Mouse (Mus musculus): Measurements from ENCODE around the gene Ywhaq. TPM values are rescaled to one million over a fixed set of nuclear protein-coding genes. Genes with fewer than 3 reads are reported as not detected.
"Not testable (repeated sequence)": the region's sequence is repeated elsewhere in the genome, so short reads cannot be mapped to it uniquely, and the experiment has no call there.

Gene Ywhaq
- polyA plus RNA-seq, 1 experiment from 2014 or later, result 521 TPM

GRCm38 (mm10) chr12:21378765-21379346 lies 38.6 kb downstream of the Ywhaq start:
- not testable (repeated sequence) for DNase-seq (ENCODE audit: low spot score); H3K4me3 ChIP-seq (ENCODE audit: low read depth, low read length); H3K36me3 ChIP-seq (ENCODE audit: control insufficient read depth, insufficient read depth, low read length); H3K9me3 ChIP-seq (ENCODE audit: control insufficient read depth, low read length); H3K27me3 ChIP-seq (replicated peaks; ENCODE audit: control insufficient read depth, insufficient read depth, low read length)
- Histone ChIP-seq H3K9ac (ENCODE audit: low read depth, low read length) (peak overlapping the region; percentile 10; the same call in 1 of the 2 replicates), H3K27ac (ENCODE audit: low read depth, low read length) (peak overlapping the region; percentile 83), H3K4me1 (replicated peaks; ENCODE audit: control insufficient read depth, insufficient read depth, low read length) (peaks cover 30% of the 10 kb centered on the region), H3K4me2 (peak overlapping the region; percentile 33)
- 28% methylated on average over 6 of the region's 6 CpGs for WGBS
- ATAC-seq (replicated peaks; ENCODE audit: low FRiP score), result peak; percentile 74

- Histone ChIP-seq H3K4me1 (replicated peaks; ENCODE audit: control insufficient read depth, insufficient read depth, low read length) (peaks cover 34% of the 10 kb centered on the region), H3K36me3 (ENCODE audit: control insufficient read depth, insufficient read depth, low read length) (no peaks in the 10 kb centered on the region), H3K4me3 (ENCODE audit: low read depth, low read length) (no peak overlapping the region), H3K9me3 (ENCODE audit: control insufficient read depth, low read length) (no peaks in the 10 kb centered on the region), H3K27ac (ENCODE audit: low read depth, low read length) (peak overlapping the region; percentile 48; the same call in 1 of the 2 replicates), H3K4me2 (no peak overlapping the region), H3K27me3 (replicated peaks; ENCODE audit: control insufficient read depth, insufficient read depth, low read length) (no peaks in the 10 kb centered on the region), H3K9ac (ENCODE audit: low read depth, low read length) (no peak overlapping the region)
- DNase-seq (ENCODE audit: low spot score), result no peak
- no peak for ATAC-seq (replicated peaks; ENCODE audit: low FRiP score)
- 39% methylated on average over 3 of the region's 3 CpGs for WGBS
These were observed 41.9 kb downstream of the Ywhaq start for GRCm38 (mm10) chr12:21375376-21376157.

DNA sequence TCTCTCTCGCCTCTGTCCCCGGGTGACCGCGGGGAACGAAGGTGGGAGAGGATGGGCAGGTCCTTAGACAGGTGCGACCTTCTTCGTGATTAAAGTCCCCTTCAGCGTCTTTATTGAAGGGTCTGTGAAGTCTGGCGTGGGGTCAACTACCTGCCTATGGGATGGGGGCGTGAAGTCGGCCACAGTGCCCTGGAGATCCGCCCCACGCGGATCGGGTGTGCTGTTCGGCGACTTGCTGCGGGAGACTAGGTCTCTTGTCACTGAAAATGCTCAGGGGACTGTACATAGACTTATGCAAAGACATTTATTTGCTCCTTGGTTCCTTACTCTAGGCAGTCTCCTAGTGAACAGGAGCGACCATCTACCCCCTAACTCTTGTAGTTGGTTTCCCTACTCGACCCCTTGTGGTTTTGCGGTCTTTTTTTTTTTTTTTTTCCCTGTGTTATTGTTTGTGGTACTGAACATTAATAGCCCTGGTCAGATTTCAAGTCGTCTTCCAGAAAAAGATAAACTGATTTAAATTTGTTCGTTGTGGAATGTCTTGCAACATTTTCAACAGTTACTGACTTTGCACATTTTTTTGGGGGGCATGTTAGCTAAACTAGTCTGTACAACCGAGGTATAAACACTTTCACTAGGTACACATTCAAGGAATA lies 43.5 kb downstream of the Ywhaq start:
- ATAC-seq (replicated peaks; ENCODE audit: low FRiP score), result peak; percentile 39
- H3K4me1 ChIP-seq (replicated peaks; ENCODE audit: control insufficient read depth, insufficient read depth, low read length), result peaks cover 28% of the 10 kb centered on the region
- H3K27ac ChIP-seq (ENCODE audit: low read depth, low read length), result peak overlapping the region; percentile 95
- H3K9me3 ChIP-seq (ENCODE audit: control insufficient read depth, low read length), result no peaks in the 10 kb centered on the region
- H3K36me3 ChIP-seq (ENCODE audit: control insufficient read depth, insufficient read depth, low read length), result no peaks in the 10 kb centered on the region
- H3K4me3 ChIP-seq (ENCODE audit: low read depth, low read length), result peak overlapping the region; percentile 76
- peak overlapping the region; percentile 89 for H3K4me2 ChIP-seq
- H3K27me3 ChIP-seq (replicated peaks; ENCODE audit: control insufficient read depth, insufficient read depth, low read length), result no peaks in the 10 kb centered on the region
- DNase-seq (ENCODE audit: low spot score), result no peak
- WGBS, result 3% methylated on average over 24 of the region's 24 CpGs
- peak overlapping the region; percentile 89 for H3K9ac ChIP-seq (ENCODE audit: low read depth, low read length)

DNA sequence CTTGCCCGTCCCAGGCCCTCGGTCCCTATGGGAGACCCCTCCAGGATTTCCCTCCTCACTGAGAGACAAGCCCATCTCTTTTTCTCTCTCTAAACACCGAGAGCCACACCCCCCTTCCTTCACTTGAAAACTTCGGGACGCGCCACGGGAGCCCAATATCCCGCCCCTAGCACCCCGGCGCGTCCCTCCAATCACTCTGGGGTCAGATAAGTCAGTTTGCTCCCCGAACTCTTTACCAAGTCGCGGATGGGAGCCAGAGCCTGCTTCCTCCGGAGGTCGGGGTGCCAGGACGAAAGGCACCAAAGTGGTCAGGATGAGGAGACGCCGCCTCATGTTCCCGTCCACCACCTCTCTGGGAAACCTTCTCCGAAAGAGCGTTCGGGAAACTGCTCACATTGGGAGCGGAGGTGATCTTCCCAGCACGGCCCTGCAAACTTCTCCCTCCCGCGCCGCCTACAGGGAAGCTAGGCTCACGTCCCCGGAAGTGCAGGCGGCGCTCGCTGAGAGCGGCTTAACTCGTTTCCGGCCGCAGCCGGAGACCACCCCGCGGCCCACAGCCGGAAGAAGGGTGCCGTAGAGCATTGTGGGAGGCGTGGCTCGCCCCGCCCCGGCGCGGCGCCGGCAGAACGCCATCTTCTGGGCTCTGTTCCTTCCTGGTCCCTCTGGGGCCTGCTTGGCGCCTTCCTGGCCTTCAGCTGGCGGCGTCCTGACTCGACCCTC lies 44.2 kb downstream of the Ywhaq start, which contains the start of gene Adam17:
Gene Adam17 (minus strand): TSS at position 533 of the 720 bp plus-strand sequence.
- H3K36me3 ChIP-seq (ENCODE audit: control insufficient read depth, insufficient read depth, low read length), result no peaks in the 10 kb centered on the region
- no peaks in the 10 kb centered on the region for H3K27me3 ChIP-seq (replicated peaks; ENCODE audit: control insufficient read depth, insufficient read depth, low read length)
- H3K9me3 ChIP-seq (ENCODE audit: control insufficient read depth, low read length), result no peaks in the 10 kb centered on the region
- WGBS, result under 1% methylated on average over 55 of the region's 55 CpGs
- H3K9ac ChIP-seq (ENCODE audit: low read depth, low read length), result peak within 1 kb of the TSS; percentile 89
- DNase-seq (ENCODE audit: low spot score) (peak; percentile 93), ATAC-seq (replicated peaks; ENCODE audit: low FRiP score) (peak; percentile 96)
- peak within 1 kb of the TSS; percentile 95 for H3K27ac ChIP-seq (ENCODE audit: low read depth, low read length)
- H3K4me1 ChIP-seq (replicated peaks; ENCODE audit: control insufficient read depth, insufficient read depth, low read length), result peaks cover 26% of the 10 kb centered on the region
- H3K4me3 ChIP-seq (ENCODE audit: low read depth, low read length), result peak within 1 kb of the TSS; percentile 76
- peak within 1 kb of the TSS; percentile 89 for H3K4me2 ChIP-seq

- H3K4me3 ChIP-seq (ENCODE audit: low read depth, low read length), result no peak overlapping the region
- no peak for ATAC-seq (replicated peaks; ENCODE audit: low FRiP score)
These were observed 47.3 kb downstream of the Ywhaq start for GRCm38 (mm10) chr12:21370035-21370611.

GRCm38 (mm10) chr12:21369087-21369410 lies 48.4 kb downstream of the Ywhaq start:
- WGBS, result 72% methylated on average over 5 of the region's 5 CpGs
- no peak overlapping the region for H3K27ac ChIP-seq (ENCODE audit: low read depth, low read length)
- ATAC-seq (replicated peaks; ENCODE audit: low FRiP score), result no peak

More at GRCm38 (mm10) chr12:21370035-21370611, 47.3 kb downstream of the Ywhaq start:
- Histone ChIP-seq H3K4me1 (replicated peaks; ENCODE audit: control insufficient read depth, insufficient read depth, low read length) (peaks cover 8% of the 10 kb centered on the region; the same call in 1 of the 2 replicates), H3K27me3 (replicated peaks; ENCODE audit: control insufficient read depth, insufficient read depth, low read length) (no peaks in the 10 kb centered on the region), H3K36me3 (ENCODE audit: control insufficient read depth, insufficient read depth, low read length) (no peaks in the 10 kb centered on the region), H3K27ac (ENCODE audit: low read depth, low read length) (no peak overlapping the region), H3K9ac (ENCODE audit: low read depth, low read length) (no peak overlapping the region), H3K9me3 (ENCODE audit: control insufficient read depth, low read length) (no peaks in the 10 kb centered on the region), H3K4me2 (no peak overlapping the region)
- 90% methylated on average over 1 of the region's 1 CpGs for WGBS
- no peak for DNase-seq (ENCODE audit: low spot score)

GRCm38 (mm10) chr12:21368376-21369086 lies 48.9 kb downstream of the Ywhaq start:
- Histone ChIP-seq H3K36me3 (ENCODE audit: control insufficient read depth, insufficient read depth, low read length) (peaks cover 4% of the 10 kb centered on the region; the same call in 1 of the 2 replicates), H3K9ac (ENCODE audit: low read depth, low read length) (no peak overlapping the region), H3K27me3 (replicated peaks; ENCODE audit: control insufficient read depth, insufficient read depth, low read length) (no peaks in the 10 kb centered on the region), H3K4me2 (no peak overlapping the region), H3K4me1 (replicated peaks; ENCODE audit: control insufficient read depth, insufficient read depth, low read length) (peaks cover 7% of the 10 kb centered on the region; the same call in 1 of the 2 replicates), H3K4me3 (ENCODE audit: low read depth, low read length) (no peak overlapping the region), H3K9me3 (ENCODE audit: control insufficient read depth, low read length) (no peaks in the 10 kb centered on the region), H3K27ac (ENCODE audit: low read depth, low read length) (no peak overlapping the region)
- DNase-seq (ENCODE audit: low spot score) (no peak), ATAC-seq (replicated peaks; ENCODE audit: low FRiP score) (no peak)
- 88% methylated on average over 9 of the region's 9 CpGs for WGBS

More at GRCm38 (mm10) chr12:21369087-21369410, 48.4 kb downstream of the Ywhaq start:
- 0 out of 2 replicates have a peak, but pooled peaks cover 2% of the 10 kb centered on the region for H3K36me3 ChIP-seq (ENCODE audit: control insufficient read depth, insufficient read depth, low read length)
- no peak overlapping the region for H3K9ac ChIP-seq (ENCODE audit: low read depth, low read length)
- no peak overlapping the region for H3K4me3 ChIP-seq (ENCODE audit: low read depth, low read length)
- H3K9me3 ChIP-seq (ENCODE audit: control insufficient read depth, low read length), result no peaks in the 10 kb centered on the region
- H3K4me2 ChIP-seq, result no peak overlapping the region
- no peaks in the 10 kb centered on the region for H3K27me3 ChIP-seq (replicated peaks; ENCODE audit: control insufficient read depth, insufficient read depth, low read length)
- peaks cover 7% of the 10 kb centered on the region; the same call in 1 of the 2 replicates for H3K4me1 ChIP-seq (replicated peaks; ENCODE audit: control insufficient read depth, insufficient read depth, low read length)
- DNase-seq (ENCODE audit: low spot score), result no peak

Measured in liver, embryonic 11.5 days (tissue).